In genomic region chr16:27384893-27385603, GRCm38 (mm10) we compare ENCODE assay signal across 15 mouse cellular contexts. TPM values are rescaled to one million over a fixed set of nuclear protein-coding genes. Genes with fewer than 3 reads are reported as not detected.
DNase-seq lines count a peak whose midpoint lies in the region; ATAC-seq and TF ChIP-seq lines count a peak whose summit lies in the region.
"Had no signal": no experiment of that assay in that cellular context is flagged by ENCODE, and none has a peak within 500 bp of the region (broad histone marks: within the 10 kb centered on the region; RNA-seq: fewer than 3 reads in every experiment).

No protein-coding gene starts in this region.

- WGBS in heart, adult 2 months = 29% methylated on average over 4 of the region's 4 CpGs
- WGBS in heart, embryonic 12.5 days = 53% methylated on average over 4 of the region's 4 CpGs
- WGBS in spleen, adult 2 months = 73% methylated on average over 4 of the region's 4 CpGs

- H3K4me2 ChIP-seq in heart, embryonic 12.5 days = no peak overlapping the region
- H3K4me2 ChIP-seq: liver, embryonic 11.5 days; midbrain, embryonic 15.5 days had no signal

- H3K36me3 ChIP-seq in heart, adult 2 months (ENCODE audit: control insufficient read depth, insufficient read depth, low read length) = peaks cover 3% of the 10 kb centered on the region
- no peaks in the 10 kb centered on the region for H3K36me3 ChIP-seq in heart, embryonic 12.5 days
- no peaks in the 10 kb centered on the region for H3K36me3 ChIP-seq in spleen, adult 2 months (ENCODE audit: control insufficient read depth, insufficient read depth, low read length)
- H3K36me3 ChIP-seq: midbrain, embryonic 15.5 days had no signal

- no peaks in the 10 kb centered on the region for H3K79me2 ChIP-seq in heart, adult 2 months (replicated peaks; ENCODE audit: control insufficient read depth, insufficient read depth, low read length)

- no peak for TF ChIP-seq CTCF in heart, adult 2 months (IDR thresholded peaks at IDR 0.05)
- TF ChIP-seq CTCF in spleen, adult 2 months (IDR thresholded peaks at IDR 0.05; ENCODE audit: extremely low read depth, insufficient read depth, insufficient read length, insufficient replicate concordance) = no peak

- H3K4me3 ChIP-seq in heart, adult 2 months = no peak overlapping the region
- no peak overlapping the region for H3K4me3 ChIP-seq in heart, embryonic 12.5 days
- no peak overlapping the region for H3K4me3 ChIP-seq in spleen, adult 2 months (ENCODE audit: extremely low read depth, insufficient read depth, insufficient read length)
- H3K4me3 ChIP-seq: midbrain, embryonic 15.5 days had no signal

- no peaks in the 10 kb centered on the region for H3K27me3 ChIP-seq in heart, adult 2 months (ENCODE audit: control insufficient read depth, insufficient read depth, low read length)
- no peaks in the 10 kb centered on the region for H3K27me3 ChIP-seq in heart, embryonic 12.5 days (replicated peaks)
- H3K27me3 ChIP-seq in spleen, adult 2 months (ENCODE audit: control insufficient read depth, insufficient read depth, low read length) = no peaks in the 10 kb centered on the region
- H3K27me3 ChIP-seq: midbrain, embryonic 15.5 days had no signal

- no peak for ATAC-seq in heart, embryonic 12.5 days (ENCODE audit: insufficient number of reproducible peaks, low FRiP score)
- ATAC-seq in monocyte, adult 5-6 weeks (replicated peaks; ENCODE audit: insufficient number of reproducible peaks, low FRiP score, low TSS enrichment, poor library complexity, severe bottlenecking) = no peak
- ATAC-seq: activated CD4-positive, CD25-positive, alpha-beta regulatory T cell, adult 4 months; intestine, embryonic 16.5 days; midbrain, embryonic 15.5 days had no signal

- peak in 1 of 2 experiments; percentile 29 for DNase-seq in heart, adult 2 months
- DNase-seq in spleen, adult 2 months (ENCODE audit: low read depth in 1 of 2, low spot score in 2 of 2) = no peak
- no peak for DNase-seq in spleen, adult 12 weeks (ENCODE audit: low spot score)
- DNase-seq in layer of hippocampus, adult 8-10 months (ENCODE audit: low spot score in 2 of 2) = peak; percentile 47 to 71
- DNase-seq in thymus, postnatal 36 days = no peak
- DNase-seq: lung, postnatal 14 days; thymus, postnatal 14 days had no signal

- H3K4me1 ChIP-seq in heart, adult 2 months (ENCODE audit: control insufficient read depth, insufficient read depth, low read length) = peaks cover 8% of the 10 kb centered on the region
- peaks cover 14% of the 10 kb centered on the region for H3K4me1 ChIP-seq in heart, embryonic 12.5 days (replicated peaks)
- H3K4me1 ChIP-seq in spleen, adult 2 months (ENCODE audit: control insufficient read depth, insufficient read depth, insufficient read length) = peaks cover 6% of the 10 kb centered on the region

- H3K9ac ChIP-seq in heart, adult 2 months (ENCODE audit: low read depth, low read length) = no peak overlapping the region
- H3K9ac ChIP-seq in heart, embryonic 12.5 days = no peak overlapping the region
- H3K9ac ChIP-seq: midbrain, embryonic 15.5 days had no signal

- no peak for TF ChIP-seq EP300 in heart, adult 2 months (IDR thresholded peaks at IDR 0.05; ENCODE audit: insufficient read depth, low read depth, low read length)

- H3K9me3 ChIP-seq in heart, embryonic 12.5 days (replicated peaks) = no peaks in the 10 kb centered on the region
- H3K9me3 ChIP-seq: midbrain, embryonic 15.5 days had no signal

- intact Hi-C loops in heart, adult 2 months (cut with DNase I) = no loop called here

- H3K27ac ChIP-seq in heart, adult 2 months = 0 out of 2 replicates have a peak overlapping the region, but pooled peaks have one; percentile 13
- H3K27ac ChIP-seq in heart, embryonic 12.5 days (ENCODE audit: poor library complexity, severe bottlenecking) = no peak overlapping the region
- H3K27ac ChIP-seq in spleen, adult 2 months (ENCODE audit: insufficient read depth, low read length) = 0 out of 2 replicates have a peak overlapping the region, but pooled peaks have one; percentile 25
- H3K27ac ChIP-seq: midbrain, embryonic 15.5 days had no signal

- no peak for TF ChIP-seq POLR2A in heart, adult 2 months (IDR thresholded peaks at IDR 0.05; ENCODE audit: insufficient read depth, low read depth, low read length)
- TF ChIP-seq POLR2A in spleen, adult 2 months (IDR thresholded peaks at IDR 0.05; ENCODE audit: low read depth, low read length) = no peak

RNA-seq across cellular contexts. Expression of gene Ccdc50, which starts 3.6 kb away (rescaled TPM):
- total RNA-seq in heart, adult 2 months (2021) = 10 to 100 TPM; 33.7 to 35.9 TPM
- 7.2 and 14.8 TPM in 2 replicates for polyA plus RNA-seq in heart, adult 2 months (2012; rRNA removed)
- polyA plus RNA-seq in heart, embryonic 12.5 days (2016; fragmentation: Nextera tagmentation; extraction: Ambion mirVana) = 44.3 and 48.9 TPM in 2 replicates
- polyA plus RNA-seq in spleen, adult 2 months (2012; rRNA removed) = 15.1 and 16.2 TPM in 2 replicates
- total RNA-seq in layer of hippocampus, adult 8-10 months (2022) = 10 to 100 TPM; 49.4 to 59.4 (median 52.6) TPM
- total RNA-seq in monocyte, adult 5-6 weeks (2017) = 219 to 276 TPM (median 271 TPM) in 3 replicates

RNA-seq across cellular contexts. Expression of gene Uts2b, which starts 15.0 kb away (rescaled TPM):
- under 1 TPM in 1 of 2 experiments, not detected in 1; 0.70 TPM for total RNA-seq in heart, adult 2 months (2021)
- 0.14 and 0.29 TPM in 2 replicates for polyA plus RNA-seq in heart, adult 2 months (2012; rRNA removed)
- polyA plus RNA-seq in heart, embryonic 12.5 days (2016; fragmentation: Nextera tagmentation; extraction: Ambion mirVana) = 5.5 and 6.4 TPM in 2 replicates
- not detected in 2 replicates for polyA plus RNA-seq in spleen, adult 2 months (2012; rRNA removed)
- not detected for total RNA-seq in layer of hippocampus, adult 8-10 months (2022)
- total RNA-seq in monocyte, adult 5-6 weeks (2017) = not detected in 3 replicates
- total RNA-seq: common myeloid progenitor, adult 5-6 weeks; layer of hippocampus, adult 18-20 months had no signal
- polyA plus RNA-seq: activated CD4-positive, CD25-positive, alpha-beta regulatory T cell, adult 4 months; liver, embryonic 11.5 days; midbrain, embryonic 15.5 days had no signal

Comparison
In these comparisons a context has a peak if more than half of its experiments do, and no peak if none do; other contexts are left out.
1. DNase-seq: peak in layer of hippocampus, adult 8-10 months (2 of 2); none in spleen, adult 2 months (0 of 2), spleen, adult 12 weeks (single experiment) and thymus, postnatal 36 days (0 of 2).